Mouse (Mus musculus): ENCODE results near the gene Olfr1360.

Olfr1360 gene

GRCm38 (mm10) chr13:21663286-21663685 lies 13.9 kb downstream of the Olfr1360 start, which contains the start of gene Olfr1361:
Olfr1361 (minus strand) TSS chr13:21663386.
- no peak for DNase-seq (ENCODE audit: low read depth, low spot score)

DNA sequence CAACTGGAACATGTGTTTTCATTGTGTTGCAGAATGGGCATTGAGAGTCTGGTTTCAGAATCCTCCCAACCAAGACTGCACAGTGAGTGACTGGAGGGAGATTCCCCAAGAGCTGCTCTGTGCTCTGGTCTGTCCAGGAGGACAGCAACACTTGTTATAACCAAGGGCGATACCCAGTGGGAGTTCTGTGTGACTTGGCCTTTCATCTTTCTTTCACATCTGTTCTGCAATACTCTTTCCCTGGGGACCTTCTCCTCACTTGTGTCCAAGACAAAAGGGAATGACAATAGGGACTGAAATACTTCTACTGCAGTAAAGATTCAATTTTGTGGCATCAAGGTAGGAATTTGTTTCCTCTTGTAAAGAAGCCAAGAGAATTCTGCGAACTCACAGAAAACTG lies 34.8 kb downstream of the Olfr1360 start, which contains the start of gene Olfr11:
Gene Olfr11 (minus strand): TSS at position 101 of the 400 bp plus-strand sequence.
- DNase-seq (ENCODE audit: low read depth, low spot score): no peak

Data from retina, adult 2 months (tissue).